Mouse (Mus musculus): ENCODE data around the gene Olfr23. TPM values are rescaled to one million over a fixed set of nuclear protein-coding genes. Genes with fewer than 3 reads are reported as not detected.

Olfr23 gene
- not detected in 2 replicates for polyA plus RNA-seq (2012; rRNA removed)

GRCm38 (mm10) chr11:73936377-73936776 lies at the start of gene Olfr23:
Gene Olfr23 (plus strand): TSS chr11:73936677.

GRCm38 (mm10) chr11:73890671-73891070 lies 45.8 kb upstream of the Olfr23 start, which contains the start of gene Olfr394:
Gene Olfr394 (minus strand): TSS chr11:73890771.

GRCm38 (mm10) chr11:73909199-73909598 lies 27.3 kb upstream of the Olfr23 start, which contains the start of gene Olfr395:
Gene Olfr395 (minus strand): TSS chr11:73909299.

GRCm38 (mm10) chr11:73960517-73960916 lies 24.0 kb downstream of the Olfr23 start, which contains the start of gene Olfr397:
Gene Olfr397 (plus strand): TSS chr11:73960817.

GRCm38 (mm10) chr11:73990307-73990706 lies 53.8 kb downstream of the Olfr23 start, which contains the start of gene Olfr398:
Gene Olfr398 (minus strand): TSS chr11:73990407.

Other genes starting within 250 kb of the Olfr23 start
- gene Zfp735, start 247.9 kb upstream of the Olfr23 start, polyA plus RNA-seq (2012; rRNA removed), result not detected in 2 replicates
- not detected in 2 replicates for gene Olfr389, start 156.0 kb upstream of the Olfr23 start, polyA plus RNA-seq (2012; rRNA removed)
- gene Olfr390, start 153.7 kb upstream of the Olfr23 start, polyA plus RNA-seq (2012; rRNA removed), result not detected in 2 replicates
- not detected in 2 replicates for gene Olfr391-ps, start 133.6 kb upstream of the Olfr23 start, polyA plus RNA-seq (2012; rRNA removed)
- not detected in 2 replicates for gene Olfr392, start 119.6 kb upstream of the Olfr23 start, polyA plus RNA-seq (2012; rRNA removed)
- not detected in 2 replicates for gene Olfr393, start 85.2 kb upstream of the Olfr23 start, polyA plus RNA-seq (2012; rRNA removed)
- gene Olfr394, start 45.9 kb upstream of the Olfr23 start, polyA plus RNA-seq (2012; rRNA removed), result not detected in 2 replicates
- gene Olfr395, start 27.4 kb upstream of the Olfr23 start, polyA plus RNA-seq (2012; rRNA removed), result not detected in 2 replicates
- not detected in 2 replicates for gene Olfr397, start 24.1 kb downstream of the Olfr23 start, polyA plus RNA-seq (2012; rRNA removed)
- gene Olfr398, start 53.7 kb downstream of the Olfr23 start, polyA plus RNA-seq (2012; rRNA removed), result not detected in 2 replicates
- not detected in 2 replicates for gene Olfr139, start 119.9 kb downstream of the Olfr23 start, polyA plus RNA-seq (2012; rRNA removed)
- gene Olfr399, start 119.9 kb downstream of the Olfr23 start, polyA plus RNA-seq (2012; rRNA removed), result not detected in 2 replicates
- not detected in 2 replicates for gene Zfp616, start 133.3 kb downstream of the Olfr23 start, polyA plus RNA-seq (2012; rRNA removed)
- gene Olfr401, start 177.0 kb downstream of the Olfr23 start, polyA plus RNA-seq (2012; rRNA removed), result not detected in 2 replicates
- gene Olfr402, start 216.9 kb downstream of the Olfr23 start, polyA plus RNA-seq (2012; rRNA removed), result not detected in 2 replicates
- gene Olfr403, start 249.6 kb downstream of the Olfr23 start, polyA plus RNA-seq (2012; rRNA removed), result not detected in 2 replicates